ENCODE assay signal across 13 mouse cellular contexts in the genomic region with DNA sequence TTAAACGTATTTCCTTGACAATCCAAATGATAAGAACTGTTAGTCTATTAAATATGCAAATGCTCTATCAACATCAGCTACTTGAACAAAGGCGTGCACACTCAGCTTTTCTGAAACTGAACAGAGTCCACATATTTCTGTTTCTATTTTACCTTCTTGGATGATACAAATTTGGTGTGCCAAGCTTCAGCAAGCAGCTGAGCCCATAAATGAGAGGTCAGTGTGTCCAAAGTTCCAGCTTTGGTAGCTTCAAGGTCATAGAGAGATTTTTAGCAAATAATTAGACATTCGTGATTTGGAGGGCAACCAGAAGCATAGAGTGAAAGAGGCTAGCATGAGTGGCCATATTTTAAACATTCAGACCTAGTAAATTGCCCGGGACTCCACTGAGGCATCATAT.
"Had no signal": no experiment of that assay in that cellular context is flagged by ENCODE, and none has a peak within 500 bp of the region (broad histone marks: within the 10 kb centered on the region; RNA-seq: fewer than 3 reads in every experiment).

No protein-coding gene starts in this region.

- DNase-seq: lung, adult 18-20 months; lung, postnatal 10 days; lung, postnatal 4 days; retina, postnatal 1 day; right cerebral cortex, adult 18-20 months; right cerebral cortex, postnatal 25 days; right cerebral cortex, postnatal 4 days; spleen, adult 18-20 months; thymus, adult 18-20 months; thymus, postnatal 14 days; thymus, postnatal 36 days had no signal

- ATAC-seq: midbrain, embryonic 13.5 days; midbrain, embryonic 15.5 days had no signal
